Comparison of ENCODE assay signal across 1 mouse cellular context in the genomic region with DNA sequence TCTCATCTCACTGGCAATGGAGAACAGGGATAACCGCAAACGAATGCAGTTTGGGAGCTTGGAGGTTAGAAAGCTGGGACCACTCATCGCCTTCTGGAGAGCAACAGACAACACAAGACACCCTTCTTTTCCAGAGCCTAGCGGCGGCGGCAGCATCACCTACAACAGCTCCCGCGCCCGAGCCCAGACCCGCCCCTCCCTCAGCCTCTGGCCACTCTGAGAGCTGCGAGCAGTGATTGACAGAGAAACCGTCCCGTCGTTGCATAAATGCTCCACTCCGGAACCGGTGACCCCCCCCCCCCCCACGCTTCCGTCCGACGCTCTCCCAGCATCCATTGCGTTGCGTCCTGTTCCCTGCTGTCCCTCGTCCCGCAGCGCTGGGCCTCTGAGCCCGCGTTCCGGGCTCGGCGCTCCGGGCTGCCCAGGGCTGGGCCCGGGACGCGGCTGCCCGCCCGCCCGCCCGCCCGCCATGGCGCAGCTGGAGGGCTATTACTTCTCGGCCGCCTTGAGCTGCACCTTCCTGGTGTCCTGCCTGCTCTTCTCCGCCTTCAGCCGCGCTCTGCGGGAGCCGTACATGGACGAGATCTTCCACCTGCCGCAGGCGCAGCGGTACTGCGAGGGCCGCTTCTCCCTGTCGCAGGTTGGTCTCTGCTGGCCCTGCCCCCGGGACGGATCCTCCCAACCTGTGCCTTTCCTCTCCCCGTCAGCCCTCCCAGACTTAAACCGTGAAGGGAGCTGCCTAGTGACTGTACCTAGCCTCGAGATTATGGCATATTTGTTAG.
TF ChIP-seq lines count a peak whose summit lies in the region.

A gene (plus strand): TSS at position 343 of the 782 bp plus-strand sequence.

TF ChIP-seq in CH12.LX, 34 proteins besides CTCF, POLR2A, EP300 and RAD21:
- peak; percentile 70; the same call in 1 of the 2 replicates for TF ChIP-seq TBP (conservative IDR thresholded peaks at IDR 0.05; ENCODE audit: low read depth, low read length)
- TF ChIP-seq MYC (IDR thresholded peaks at IDR 0.05; ENCODE audit: low read depth, low read length) = no peak
- 0 out of 2 replicates have a peak, but pooled peaks have one; percentile 37 for TF ChIP-seq MXI1 (IDR thresholded peaks at IDR 0.05; ENCODE audit: low read depth, low read length)
- TF ChIP-seq NELFE (IDR thresholded peaks at IDR 0.05; ENCODE audit: low read depth, low read length) = peak; percentile 91
- 0 out of 2 replicates have a peak, but pooled peaks have one; percentile 30 for TF ChIP-seq NRF1 (IDR thresholded peaks at IDR 0.05; ENCODE audit: low read depth, low read length)
- TF ChIP-seq MAX (IDR thresholded peaks at IDR 0.05; ENCODE audit: low read length) = peak; percentile 20; the same call in 1 of the 2 replicates
- peak; percentile 87 for TF ChIP-seq HCFC1 (IDR thresholded peaks at IDR 0.05; ENCODE audit: low read depth, low read length)
- TF ChIP-seq RCOR1 (conservative IDR thresholded peaks at IDR 0.05; ENCODE audit: low read depth, low read length) = no peak
- TF ChIP-seq CHD2 (IDR thresholded peaks at IDR 0.05; ENCODE audit: low read length) = peak; percentile 84
- TF ChIP-seq TCF12 (IDR thresholded peaks at IDR 0.05; ENCODE audit: low read depth, low read length) = peak; percentile 76
- TF ChIP-seq MEF2A (IDR thresholded peaks at IDR 0.05; ENCODE audit: borderline replicate concordance, low read depth, low read length) = 0 out of 2 replicates have a peak, but pooled peaks have one; percentile 23
- TF ChIP-seq GABPA (IDR thresholded peaks at IDR 0.05; ENCODE audit: insufficient replicate concordance, low read depth, low read length) = 0 out of 2 replicates have a peak, but pooled peaks have one; percentile 9
- peak; percentile 22; the same call in 1 of the 2 replicates for TF ChIP-seq IRF4 (IDR thresholded peaks at IDR 0.05; ENCODE audit: low read depth, low read length)
- no peak for TF ChIP-seq ZNF384 (IDR thresholded peaks at IDR 0.05; ENCODE audit: low read depth, low read length)
- no peak for TF ChIP-seq SMC3 (IDR thresholded peaks at IDR 0.05; ENCODE audit: low read depth, low read length)
- TF ChIP-seq KAT2A (IDR thresholded peaks at IDR 0.05; ENCODE audit: insufficient replicate concordance, low read length) = peak; percentile 80; the same call in 1 of the 2 replicates
- TF ChIP-seq E2F4 (IDR thresholded peaks at IDR 0.05; ENCODE audit: insufficient replicate concordance, low read depth, low read length) = peak; percentile 83; the same call in 1 of the 2 replicates
- peak; percentile 74; the same call in 1 of the 2 replicates for TF ChIP-seq POLR2AphosphoS2 (IDR thresholded peaks at IDR 0.05; ENCODE audit: low read depth, low read length)
- peak; percentile 85 for TF ChIP-seq ELF1 (IDR thresholded peaks at IDR 0.05; ENCODE audit: low read depth, low read length)
- TF ChIP-seq MAZ (IDR thresholded peaks at IDR 0.05; ENCODE audit: low read depth, low read length) = peak; percentile 91
- TF ChIP-seq ZMIZ1 (IDR thresholded peaks at IDR 0.05; ENCODE audit: low read depth, low read length) = 0 out of 2 replicates have a peak, but pooled peaks have one; percentile 52
- TF ChIP-seq UBTF (IDR thresholded peaks at IDR 0.05; ENCODE audit: low read depth, low read length) = peak; percentile 73; the same call in 1 of the 2 replicates
- TF ChIP-seq ETS1 (conservative IDR thresholded peaks at IDR 0.05; ENCODE audit: low read depth, low read length) = no peak
